Mouse (Mus musculus) forebrain, embryonic 14.5 days (tissue): ENCODE measurements around the gene S100a4. TPM values are rescaled to one million over a fixed set of nuclear protein-coding genes. Genes with fewer than 3 reads are reported as not detected.
A peak's percentile ranks its signal among the peaks of the same experiment; 100 is the strongest.

Experiments used
- ATAC-seq: fragments of 200-750 bp; cut with Nextera tagmentation; 2 replicates; pipeline ENCODE4 v1.8.0; 2017; ENCODE audit warnings: mild to moderate bottlenecking, moderate library complexity
- DNase-seq: peaks from one replicate; pipeline ENCODE4 v3.0.0-alpha.2; 2015; ENCODE audit warnings: low spot score
- H3K27ac ChIP-seq: fragments of 300-500 bp; sonication (generic); 2 replicates; pipeline ENCODE4 v1.5.1; 2014; ENCODE audit warnings: low read depth, mild to moderate bottlenecking, control low read depth, low read length, moderate library complexity
- H3K27me3 ChIP-seq: fragments of 300-500 bp; sonication (generic); replicated peaks from 2 replicates; pipeline ENCODE4 v1.6.1; 2014; ENCODE audit warnings: low read length, control low read depth, mixed read lengths; ENCODE audit not compliant: control insufficient read depth, insufficient read depth
- H3K36me3 ChIP-seq: fragments of 300-500 bp; sonication (generic); 2 replicates; pipeline ENCODE4 v1.6.1; 2014; ENCODE audit warnings: low read length, control low read depth; ENCODE audit not compliant: control insufficient read depth, insufficient read depth
- H3K4me1 ChIP-seq: fragments of 300-500 bp; sonication (generic); 2 replicates; pipeline ENCODE4 v1.6.1; 2014; ENCODE audit warnings: antibody characterized with exemption, low read length, control low read depth; ENCODE audit not compliant: control insufficient read depth, insufficient read depth
- H3K4me2 ChIP-seq: fragments of 300-500 bp; sonication (generic); 2 replicates; pipeline ENCODE4 v1.6.1; 2014; ENCODE audit warnings: mild to moderate bottlenecking, control low read depth, low read length
- H3K4me3 ChIP-seq: fragments of 300-500 bp; sonication (generic); 2 replicates; pipeline ENCODE4 v1.5.1; 2014; ENCODE audit warnings: low read depth, low read length, control low read depth
- H3K9ac ChIP-seq: fragments of 300-500 bp; sonication (generic); 2 replicates; pipeline ENCODE4 v1.6.1; 2014; ENCODE audit warnings: mild to moderate bottlenecking, low read length, control low read depth, moderate library complexity
- H3K9me3 ChIP-seq: fragments of 300-500 bp; sonication (generic); replicated peaks from 2 replicates; pipeline ENCODE4 v1.6.1; 2016; ENCODE audit warnings: low read length, control low read depth, mixed read lengths; ENCODE audit not compliant: control insufficient read depth
- WGBS: fragments of 180-500 bp; shearing (Covaris S2); extraction: QIAGEN DNeasy Blood & Tissue Kit; methylation state at CpG from one replicate; pipeline ENCODE4 v1.1.7; 2014; 5-methylcytosine and 5-hydroxymethylcytosine counted together
- polyA plus RNA-seq: library from polyadenylated mRNA; unstranded; fragments of >200 nt; fragmentation: Nextera tagmentation; extraction: Ambion mirVana; gene quantifications from 2 replicates; pipeline ENCODE4 v1.2.1, GENCODE M21; 2014

S100a4 gene
- polyA plus RNA-seq, 1 experiment from 2014 or later, result 1.9 TPM

DNA sequence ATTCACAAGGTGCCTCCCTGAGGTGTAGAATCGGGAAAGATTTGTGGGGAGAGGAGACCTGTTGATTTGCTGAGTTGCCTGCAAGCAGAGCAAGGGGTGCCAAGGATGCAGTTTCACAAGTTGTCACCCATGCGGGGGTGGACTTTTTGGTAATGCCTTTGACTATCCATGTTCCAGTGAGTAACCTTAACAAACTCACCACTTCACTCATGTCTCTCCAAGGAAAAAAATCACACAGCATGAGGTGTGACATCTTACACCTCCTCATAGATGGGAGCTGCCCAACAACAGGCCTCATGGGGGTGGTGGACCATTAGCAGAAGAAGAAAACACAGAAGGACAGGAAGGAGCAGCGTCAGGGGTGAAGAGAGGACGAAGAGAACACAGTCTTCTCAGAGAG lies 21.0 kb upstream of the S100a4 start:
- 94% methylated on average over 4 of the region's 4 CpGs for WGBS
- H3K4me2 ChIP-seq, result no peak overlapping the region
- DNase-seq (no peak), ATAC-seq (no peak)
- no peak overlapping the region for H3K27ac ChIP-seq
- no peak overlapping the region for H3K9ac ChIP-seq
- no peaks in the 10 kb centered on the region for H3K36me3 ChIP-seq
- no peaks in the 10 kb centered on the region for H3K4me1 ChIP-seq
- no peaks in the 10 kb centered on the region for H3K27me3 ChIP-seq
- no peaks in the 10 kb centered on the region for H3K9me3 ChIP-seq
- no peak overlapping the region for H3K4me3 ChIP-seq

DNA sequence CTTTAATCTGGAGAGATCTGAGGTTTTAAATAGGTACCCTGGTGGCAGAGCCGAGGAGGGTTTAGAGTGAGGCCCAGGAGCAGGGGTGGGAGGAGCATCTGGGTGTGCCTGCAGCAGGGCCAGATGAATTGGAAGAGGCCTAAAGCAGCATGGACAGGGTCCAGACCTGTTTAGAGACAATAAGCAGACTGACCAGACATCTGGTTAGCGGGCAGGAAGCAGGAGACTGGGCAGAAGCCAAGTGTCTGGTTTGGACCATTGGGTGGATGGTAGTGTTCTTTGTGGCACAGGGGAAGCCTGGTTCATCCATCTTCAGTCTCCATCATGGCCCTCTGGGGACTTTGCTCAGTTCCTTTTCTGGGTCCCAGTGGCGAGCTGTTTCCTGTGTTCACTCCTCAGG lies 19.7 kb upstream of the S100a4 start:
- Histone ChIP-seq H3K9ac (no peak overlapping the region), H3K27me3 (no peaks in the 10 kb centered on the region), H3K4me2 (no peak overlapping the region), H3K9me3 (no peaks in the 10 kb centered on the region), H3K36me3 (no peaks in the 10 kb centered on the region), H3K4me1 (no peaks in the 10 kb centered on the region), H3K4me3 (no peak overlapping the region), H3K27ac (no peak overlapping the region)
- DNase-seq (no peak), ATAC-seq (no peak)
- WGBS, result 54% methylated on average over 3 of the region's 3 CpGs

DNA sequence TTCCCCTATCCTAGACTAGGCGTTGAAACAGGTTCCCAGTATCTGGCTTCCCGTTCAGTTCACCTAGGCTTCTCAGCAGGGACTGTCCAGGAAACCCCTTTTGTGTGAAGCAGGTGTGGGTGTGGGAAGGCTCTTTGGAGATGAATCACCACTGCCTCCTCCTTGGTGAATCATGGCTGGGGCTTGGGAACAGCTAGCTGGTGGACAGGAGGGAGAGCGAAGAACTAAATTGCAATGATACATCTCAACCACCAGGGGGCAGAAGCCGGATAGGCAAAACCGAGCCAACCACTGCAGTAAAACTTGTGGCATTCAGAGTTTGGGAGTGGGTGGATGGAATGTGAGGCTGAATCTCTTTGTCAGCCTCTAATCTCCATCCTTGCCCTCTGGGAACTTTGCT lies 18.0 kb upstream of the S100a4 start:
- H3K27me3 ChIP-seq, result no peaks in the 10 kb centered on the region
- H3K4me1 ChIP-seq, result no peaks in the 10 kb centered on the region
- no peak overlapping the region for H3K27ac ChIP-seq
- H3K36me3 ChIP-seq, result no peaks in the 10 kb centered on the region
- no peak overlapping the region for H3K4me3 ChIP-seq
- ATAC-seq (peak; percentile 66), DNase-seq (peak; percentile 80)
- 33% methylated on average over 5 of the region's 5 CpGs for WGBS
- no peak overlapping the region for H3K4me2 ChIP-seq
- no peaks in the 10 kb centered on the region for H3K9me3 ChIP-seq
- H3K9ac ChIP-seq, result no peak overlapping the region

DNA sequence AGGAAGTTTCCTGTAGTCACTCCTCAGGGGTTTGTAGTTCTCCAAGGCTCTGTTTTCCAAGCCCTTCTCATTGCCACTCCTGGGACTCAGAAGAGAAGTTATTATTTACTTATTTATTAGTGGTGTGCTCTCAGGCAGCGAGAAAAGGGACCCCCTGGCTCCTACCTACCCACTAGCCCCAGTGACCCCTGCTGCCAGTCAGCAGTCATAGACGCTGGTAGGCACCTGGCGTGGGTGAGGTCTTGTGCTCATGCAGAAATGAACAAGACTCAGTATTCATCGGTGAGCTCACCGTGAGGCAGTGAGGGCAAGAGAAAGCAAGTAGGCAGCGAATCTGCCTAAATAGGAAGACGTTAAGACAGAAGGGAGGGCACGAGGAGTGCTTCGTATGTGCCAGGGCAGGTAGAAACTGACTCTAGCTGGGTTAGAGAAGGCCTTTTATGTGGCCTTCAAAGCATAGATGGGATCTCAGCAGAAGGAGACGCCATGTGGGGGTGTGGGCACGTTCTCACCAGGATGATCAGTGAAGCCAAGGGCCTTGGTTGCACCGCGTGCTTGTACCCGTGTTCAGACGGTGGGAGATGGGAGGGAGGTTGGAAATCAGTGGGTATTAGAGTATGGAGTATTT lies 17.4 kb upstream of the S100a4 start:
- Histone ChIP-seq H3K9me3 (no peaks in the 10 kb centered on the region), H3K4me3 (no peak overlapping the region), H3K4me2 (no peak overlapping the region), H3K27me3 (no peaks in the 10 kb centered on the region), H3K36me3 (no peaks in the 10 kb centered on the region), H3K27ac (no peak overlapping the region), H3K4me1 (no peaks in the 10 kb centered on the region), H3K9ac (no peak overlapping the region)
- DNase-seq (no peak), ATAC-seq (no peak)
- 86% methylated on average over 15 of the region's 15 CpGs for WGBS

DNA sequence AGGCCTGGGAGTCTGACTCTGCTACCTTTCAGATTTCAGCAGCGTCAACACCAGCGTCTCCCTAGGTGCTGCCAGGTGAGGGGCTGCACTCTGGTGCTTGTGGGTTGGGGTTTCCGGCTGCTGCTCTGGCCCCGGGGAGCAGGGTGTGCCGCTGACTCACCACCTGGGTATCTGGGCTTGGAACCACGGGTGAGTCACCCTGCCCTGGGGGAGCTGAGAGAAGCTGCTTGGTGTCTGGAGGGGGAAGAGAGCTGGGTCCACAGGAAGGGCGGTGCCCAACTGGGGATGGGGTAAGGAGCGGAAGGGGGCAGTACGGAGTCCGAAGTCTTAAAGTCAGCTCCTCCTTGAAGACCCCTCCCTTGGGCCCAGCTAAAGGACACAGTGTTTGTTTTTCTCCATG lies 16.7 kb upstream of the S100a4 start:
- H3K9ac ChIP-seq, result no peak overlapping the region
- WGBS, result 80% methylated on average over 10 of the region's 10 CpGs
- DNase-seq (no peak), ATAC-seq (no peak)
- no peaks in the 10 kb centered on the region for H3K4me1 ChIP-seq
- no peak overlapping the region for H3K4me2 ChIP-seq
- H3K27ac ChIP-seq, result no peak overlapping the region
- H3K36me3 ChIP-seq, result no peaks in the 10 kb centered on the region
- H3K9me3 ChIP-seq, result no peaks in the 10 kb centered on the region
- no peak overlapping the region for H3K4me3 ChIP-seq
- no peaks in the 10 kb centered on the region for H3K27me3 ChIP-seq

DNA sequence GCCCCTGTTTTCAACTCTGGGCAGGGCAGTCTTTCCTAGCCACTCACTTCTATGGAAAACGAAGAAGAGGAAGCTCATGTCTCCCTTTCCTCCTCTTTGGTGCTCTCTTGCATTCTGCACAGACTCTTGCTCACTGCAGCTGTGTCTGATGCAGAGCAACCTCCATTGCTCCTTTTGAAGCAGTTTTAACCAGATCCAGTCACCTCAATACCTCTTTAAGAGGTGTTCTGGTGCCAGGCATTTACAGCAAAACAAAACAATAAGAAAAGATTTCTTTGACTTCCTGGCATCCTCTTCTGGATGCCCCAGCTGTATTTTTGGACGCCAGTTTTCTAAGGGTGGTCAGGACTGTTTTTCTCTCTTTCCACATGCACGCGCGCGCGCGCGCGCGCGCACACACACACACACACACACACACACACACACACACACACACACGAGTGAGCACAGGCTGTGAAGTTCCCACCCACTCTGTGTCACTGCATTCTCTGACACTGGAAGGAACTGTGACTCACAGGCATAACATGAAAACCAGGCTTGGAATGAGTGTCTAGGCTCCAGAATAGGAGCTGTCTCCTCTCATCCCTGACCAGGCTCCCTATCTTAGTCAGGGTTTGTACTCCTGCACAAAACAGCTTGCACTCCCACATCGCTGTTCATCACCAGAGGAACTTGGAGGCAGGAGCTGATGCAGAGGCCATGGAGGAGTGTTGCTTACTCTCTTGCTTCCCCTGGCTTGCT lies 16.0 kb upstream of the S100a4 start:
- Histone ChIP-seq H3K36me3 (no peaks in the 10 kb centered on the region), H3K27me3 (no peaks in the 10 kb centered on the region)

DNA sequence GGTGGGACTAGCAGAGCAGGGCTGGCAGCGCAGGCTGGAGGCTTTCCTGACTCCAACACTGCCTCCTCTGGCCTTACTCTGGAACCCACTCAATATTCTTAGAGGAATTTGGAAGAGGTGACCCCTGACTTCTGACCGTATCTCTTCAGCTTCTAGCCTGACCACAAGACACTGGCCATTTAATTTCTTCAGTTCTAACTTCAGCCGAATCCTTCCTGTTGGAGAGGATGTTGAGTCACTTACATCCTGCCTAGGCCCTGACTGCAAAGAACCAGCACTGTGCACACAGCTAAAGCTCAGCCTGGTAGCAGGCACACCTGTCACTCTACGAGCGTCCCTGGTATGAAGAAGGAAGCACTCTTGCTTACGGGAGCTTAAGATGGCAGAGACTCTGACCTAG lies 14.2 kb upstream of the S100a4 start:
- Histone ChIP-seq H3K27ac (no peak overlapping the region), H3K4me2 (no peak overlapping the region), H3K27me3 (no peaks in the 10 kb centered on the region), H3K4me3 (no peak overlapping the region), H3K4me1 (no peaks in the 10 kb centered on the region), H3K36me3 (no peaks in the 10 kb centered on the region), H3K9ac (no peak overlapping the region), H3K9me3 (no peaks in the 10 kb centered on the region)
- no peak for DNase-seq
- no peak for ATAC-seq
- WGBS, result 88% methylated on average over 6 of the region's 6 CpGs

More for the DNA sequence above, 16.0 kb upstream of the S100a4 start:
- Histone ChIP-seq H3K4me3 (no peak overlapping the region), H3K4me2 (no peak overlapping the region), H3K4me1 (no peaks in the 10 kb centered on the region), H3K9ac (no peak overlapping the region), H3K9me3 (no peaks in the 10 kb centered on the region), H3K27ac (no peak overlapping the region)
- DNase-seq (no peak), ATAC-seq (no peak)
- 91% methylated on average over 14 of the region's 14 CpGs for WGBS

DNA sequence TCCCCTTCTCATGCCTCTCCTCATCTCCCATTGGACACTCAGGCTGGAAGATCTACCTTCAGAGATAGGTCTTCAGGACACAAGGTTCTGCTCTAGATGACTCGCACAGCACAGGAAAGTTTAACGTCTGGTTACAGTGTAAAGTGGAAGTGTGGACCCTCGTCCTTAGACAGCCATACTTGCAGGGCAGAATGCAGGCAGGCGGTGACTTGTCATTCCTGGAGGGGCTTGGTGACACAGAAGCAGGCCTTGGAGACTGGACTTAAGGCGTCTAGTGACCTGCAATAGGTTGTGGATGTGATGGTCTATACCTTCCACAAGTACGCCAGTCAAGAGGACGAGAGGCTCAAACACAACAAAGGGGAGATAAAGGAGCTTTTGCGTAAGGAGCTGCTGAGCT lies 13.6 kb upstream of the S100a4 start, which contains the start of gene S100a2:
TSS of gene S100a2 (plus strand) at position 301 of the 400 bp plus-strand sequence.
- Histone ChIP-seq H3K4me3 (no peak within 1 kb of the TSS), H3K36me3 (no peaks in the 10 kb centered on the region), H3K4me2 (no peak within 1 kb of the TSS), H3K27ac (no peak within 1 kb of the TSS), H3K9ac (no peak within 1 kb of the TSS), H3K4me1 (no peaks in the 10 kb centered on the region), H3K27me3 (no peaks in the 10 kb centered on the region), H3K9me3 (no peaks in the 10 kb centered on the region)
- ATAC-seq, result no peak
- 79% methylated on average over 8 of the region's 8 CpGs for WGBS
- no peak for DNase-seq

DNA sequence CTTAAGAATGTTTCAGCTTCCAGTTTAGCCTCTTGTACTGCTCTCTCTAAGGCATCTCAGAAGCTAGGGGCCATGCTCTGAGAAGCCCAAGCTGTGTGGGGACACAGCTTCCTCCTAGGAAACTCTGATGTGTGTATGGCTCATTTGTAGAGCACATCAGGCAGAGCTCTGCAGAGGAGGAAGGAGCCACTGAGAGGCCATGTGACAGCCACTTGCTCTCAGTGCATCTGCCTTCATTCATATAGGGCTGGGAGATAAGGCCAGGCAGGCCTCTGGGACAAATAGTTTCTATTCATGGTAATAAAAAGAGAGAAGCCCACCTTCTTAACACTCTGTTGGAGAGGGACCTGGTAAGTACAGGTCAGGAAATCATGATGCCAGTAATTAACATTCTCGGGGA lies 9.1 kb upstream of the S100a4 start:
- H3K27ac ChIP-seq, result no peak overlapping the region
- WGBS, result 88% methylated on average over 1 of the region's 1 CpGs
- no peak overlapping the region for H3K4me3 ChIP-seq
- no peaks in the 10 kb centered on the region for H3K9me3 ChIP-seq
- H3K4me2 ChIP-seq, result no peak overlapping the region
- H3K9ac ChIP-seq, result no peak overlapping the region
- no peak for DNase-seq
- ATAC-seq, result no peak
- H3K36me3 ChIP-seq, result no peaks in the 10 kb centered on the region
- H3K4me1 ChIP-seq, result no peaks in the 10 kb centered on the region
- no peaks in the 10 kb centered on the region for H3K27me3 ChIP-seq
